Mouse (Mus musculus): Measurements from ENCODE around the gene Scyl2.
A peak's percentile ranks its signal among the peaks of the same experiment; 100 is the strongest.
"Not testable (repeated sequence)": the region's sequence is repeated elsewhere in the genome, so short reads cannot be mapped to it uniquely, and the experiment has no call there.

Gene Scyl2

GRCm38 (mm10) chr10:89686139-89686808 lies at the start of gene Scyl2:
TSS of gene Scyl2 (minus strand) at chr10:89686285.
- DNase-seq (ENCODE audit: inconsistent ontology term): peak; percentile 94

GRCm38 (mm10) chr10:89732001-89732794 lies 46.1 kb upstream of the Scyl2 start, which contains the start of gene Actr6:
TSS of gene Actr6 (minus strand) at chr10:89732295.
- peak; percentile 91 for DNase-seq (ENCODE audit: inconsistent ontology term)

DNA sequence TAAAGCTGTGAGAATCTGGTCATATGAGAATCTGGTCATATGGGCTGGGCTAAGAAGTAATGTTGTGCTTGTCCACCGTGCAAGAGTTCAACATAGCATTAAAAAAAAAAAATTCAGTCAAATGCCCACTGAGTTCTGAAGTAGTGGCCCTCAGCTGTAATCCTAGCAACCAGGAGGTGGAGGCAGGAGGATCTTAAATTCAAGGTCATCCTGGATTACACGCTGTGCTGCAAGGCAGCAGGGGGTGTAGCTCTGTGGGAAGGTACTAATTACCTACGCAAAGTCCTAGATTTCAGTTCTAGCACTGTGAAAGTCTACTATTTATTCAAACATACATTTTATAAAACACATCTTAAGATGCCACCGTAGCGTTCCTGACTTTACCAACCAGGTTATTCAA lies 45.3 kb upstream of the Scyl2 start:
- no peak for DNase-seq (ENCODE audit: inconsistent ontology term)

DNA sequence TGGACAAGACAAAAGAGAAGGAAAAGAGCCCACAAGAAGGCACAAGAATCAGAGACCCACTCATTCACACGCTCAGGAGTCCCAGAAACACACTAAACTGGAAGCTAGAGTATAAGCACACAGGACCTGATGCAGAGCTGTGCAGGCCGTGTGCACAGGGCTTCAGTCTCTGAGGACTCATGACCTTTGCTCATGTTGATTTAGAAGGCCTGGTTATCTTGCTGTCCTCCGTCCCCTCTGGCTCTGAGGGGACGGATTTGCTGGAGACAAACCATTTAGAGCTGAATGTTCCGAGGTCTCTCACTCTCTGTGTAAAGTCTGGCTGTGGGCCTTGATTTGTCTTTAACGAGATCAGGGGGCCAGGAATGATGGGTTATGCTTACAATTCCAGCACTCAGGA lies 44.3 kb upstream of the Scyl2 start:
- DNase-seq (ENCODE audit: inconsistent ontology term): no peak

DNA sequence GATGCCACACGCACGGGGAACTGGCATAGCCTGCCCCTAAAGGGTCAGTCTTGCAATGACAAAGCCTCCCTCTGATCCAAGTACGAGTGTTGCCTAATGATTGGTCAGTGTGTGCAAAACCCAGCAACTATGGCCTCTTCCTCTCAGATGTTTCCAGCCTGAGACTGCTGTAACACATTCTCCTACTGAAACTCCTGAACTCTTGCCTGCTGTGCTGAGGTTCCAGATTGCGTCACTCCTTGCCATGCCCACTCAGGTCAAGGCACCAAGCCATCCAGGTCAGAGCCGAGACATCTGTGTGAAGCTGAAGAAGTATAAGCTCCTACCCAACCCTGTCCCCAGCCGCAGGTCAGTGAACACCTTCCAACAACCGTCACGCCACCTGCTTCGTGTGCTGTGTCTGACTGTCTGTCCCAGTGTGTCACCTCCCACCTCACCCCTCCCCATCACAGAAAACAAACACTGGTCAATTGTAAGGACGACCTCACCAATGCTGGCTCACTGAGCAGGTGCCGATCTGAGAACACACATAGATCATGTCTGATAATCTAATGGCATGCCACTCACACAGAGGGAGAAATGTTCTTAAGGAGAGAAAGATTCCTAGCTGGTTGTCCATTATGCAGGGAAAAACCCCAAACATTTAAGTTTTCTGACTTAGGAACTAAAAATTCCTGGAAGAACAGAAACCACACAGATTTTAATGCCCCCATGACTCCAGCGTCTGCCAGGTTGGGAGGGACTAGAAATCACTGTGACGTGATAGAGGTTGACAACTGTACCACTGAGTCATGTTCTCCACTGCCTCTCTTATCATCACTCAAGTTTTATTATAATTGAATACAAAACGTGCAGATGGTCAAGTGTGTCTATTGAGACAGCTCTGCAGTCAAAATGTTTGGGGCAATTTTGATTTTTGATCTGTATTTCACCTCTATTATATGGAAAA lies 36.4 kb upstream of the Scyl2 start:
- peak; percentile 84 for DNase-seq (ENCODE audit: inconsistent ontology term)

DNA sequence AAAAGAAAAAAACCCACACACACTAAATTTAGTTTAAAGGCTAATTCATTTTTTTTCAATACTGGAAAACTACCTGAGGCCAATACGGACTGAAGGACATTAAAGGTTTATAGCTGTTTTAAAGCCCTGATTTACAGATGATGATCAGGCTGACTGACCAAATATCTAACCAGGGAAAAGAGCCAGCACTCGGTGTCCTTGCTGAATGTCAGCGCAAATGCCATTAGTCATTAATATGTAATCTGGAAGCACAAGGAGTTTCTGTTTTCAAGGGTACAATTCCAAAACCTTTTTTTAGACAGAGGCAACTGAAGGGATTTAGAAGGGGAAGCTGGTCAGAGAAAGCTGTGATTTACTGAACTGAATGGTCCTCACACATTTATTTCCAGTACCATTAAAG lies 34.7 kb upstream of the Scyl2 start:
- no peak for DNase-seq (ENCODE audit: inconsistent ontology term)

- DNase-seq (ENCODE audit: inconsistent ontology term): no peak
Observed at GRCm38 (mm10) chr10:89720252-89720651, 34.2 kb upstream of the Scyl2 start.

- DNase-seq (ENCODE audit: inconsistent ontology term): no peak
Observed at GRCm38 (mm10) chr10:89714910-89715309, 28.8 kb upstream of the Scyl2 start.

DNA sequence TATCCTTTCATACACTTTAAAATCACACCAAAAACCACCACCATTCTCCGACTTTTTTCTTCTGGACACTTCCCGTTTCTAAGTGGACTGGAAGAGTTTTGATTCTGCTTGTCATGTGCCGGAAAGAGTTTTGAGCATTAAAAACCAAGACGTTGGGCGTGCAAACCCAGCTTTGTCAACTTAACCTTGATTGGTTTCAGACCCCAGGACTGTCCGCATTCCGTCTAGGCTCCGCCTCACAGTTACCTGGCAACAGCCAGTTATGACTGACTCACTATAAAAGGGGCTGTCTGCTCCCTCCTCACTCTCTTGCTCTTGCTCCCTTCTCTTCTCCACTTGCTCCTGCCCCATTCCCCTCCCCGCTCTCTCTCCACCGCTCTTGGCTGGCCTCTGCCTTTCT lies 22.6 kb upstream of the Scyl2 start:
- no peak for DNase-seq (ENCODE audit: inconsistent ontology term)

GRCm38 (mm10) chr10:89707397-89707796 lies 21.3 kb upstream of the Scyl2 start:
- DNase-seq (ENCODE audit: inconsistent ontology term): no peak

DNA sequence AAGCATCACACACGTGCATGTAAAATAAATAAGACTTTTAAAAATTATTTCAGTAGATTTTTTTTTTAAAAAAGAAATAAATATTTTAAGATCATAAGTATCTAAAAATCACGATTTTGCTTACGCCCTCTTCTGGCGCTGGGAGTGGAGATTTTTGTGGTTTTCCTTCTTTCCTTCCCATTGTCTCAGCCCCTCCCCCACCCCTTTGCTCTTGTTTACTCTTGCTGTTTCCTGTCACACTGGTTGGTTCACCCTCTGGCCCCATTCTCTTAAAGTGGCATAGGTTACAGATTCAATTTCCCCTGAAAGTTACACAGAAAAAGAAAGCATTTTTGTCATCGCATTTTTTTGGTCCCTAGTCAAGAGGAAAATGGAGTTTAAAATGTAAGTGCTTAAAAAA lies 17.0 kb upstream of the Scyl2 start:
- DNase-seq (ENCODE audit: inconsistent ontology term): peak; percentile 29

GRCm38 (mm10) chr10:89697956-89698355 lies 11.9 kb upstream of the Scyl2 start:
- DNase-seq (ENCODE audit: inconsistent ontology term): no peak

- not testable (repeated sequence) for DNase-seq (ENCODE audit: inconsistent ontology term)
Observed at GRCm38 (mm10) chr10:89696270-89696669, 10.2 kb upstream of the Scyl2 start.

DNA sequence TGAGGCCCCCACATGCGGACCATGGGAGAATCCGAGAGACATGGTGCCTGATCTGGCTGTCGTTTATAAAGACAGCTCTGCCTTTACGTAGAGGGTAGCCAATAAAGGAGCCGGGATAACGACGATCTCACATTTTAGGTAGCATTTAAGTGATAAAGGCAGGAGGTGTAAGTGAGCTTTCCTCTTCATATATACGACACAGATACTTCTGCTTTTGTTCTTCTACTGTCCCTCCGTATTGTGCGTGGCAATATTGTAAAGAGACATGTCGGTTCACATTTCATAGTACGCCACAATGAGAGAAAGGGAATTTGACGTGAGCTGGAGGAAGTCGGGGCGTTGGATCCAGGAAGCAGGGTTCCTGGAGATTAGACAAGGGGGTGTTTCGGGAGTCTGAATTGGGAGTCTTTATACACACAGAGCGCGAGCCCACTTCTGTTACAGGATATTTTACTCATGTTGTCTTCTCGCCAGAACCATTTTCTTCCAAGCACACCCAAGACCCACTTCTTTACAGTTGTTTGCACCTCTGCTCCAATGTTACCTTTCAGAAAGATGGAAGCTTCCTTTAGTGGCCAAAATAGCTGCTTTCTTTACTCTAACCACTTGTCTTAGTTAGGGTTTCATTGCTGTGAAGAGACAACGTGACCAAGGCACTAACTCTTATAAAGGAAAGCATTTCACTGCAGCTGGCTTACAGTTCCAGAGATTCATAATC lies 9.3 kb upstream of the Scyl2 start:
- DNase-seq (ENCODE audit: inconsistent ontology term): no peak

DNA sequence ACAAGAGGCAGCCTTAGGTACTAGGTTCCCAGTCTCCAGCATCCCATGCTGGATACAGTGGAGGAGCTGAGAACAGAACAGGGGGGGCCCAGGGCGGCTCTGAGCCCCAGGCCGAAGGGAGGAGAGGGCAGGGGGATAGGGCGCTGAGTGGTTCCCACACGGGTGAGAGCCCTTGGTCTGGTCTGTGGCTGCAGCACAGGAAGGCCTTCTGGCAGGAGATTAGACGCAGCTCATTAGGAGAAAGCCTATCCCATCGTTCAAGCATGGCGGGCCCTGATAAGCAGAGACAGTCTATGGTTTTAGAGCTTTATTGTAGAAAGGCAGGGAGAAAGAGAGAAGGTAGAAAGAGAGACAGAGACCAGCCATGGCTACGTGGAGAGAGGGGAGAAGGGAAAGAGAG lies 3.9 kb upstream of the Scyl2 start:
- DNase-seq (ENCODE audit: inconsistent ontology term): no peak

DNA sequence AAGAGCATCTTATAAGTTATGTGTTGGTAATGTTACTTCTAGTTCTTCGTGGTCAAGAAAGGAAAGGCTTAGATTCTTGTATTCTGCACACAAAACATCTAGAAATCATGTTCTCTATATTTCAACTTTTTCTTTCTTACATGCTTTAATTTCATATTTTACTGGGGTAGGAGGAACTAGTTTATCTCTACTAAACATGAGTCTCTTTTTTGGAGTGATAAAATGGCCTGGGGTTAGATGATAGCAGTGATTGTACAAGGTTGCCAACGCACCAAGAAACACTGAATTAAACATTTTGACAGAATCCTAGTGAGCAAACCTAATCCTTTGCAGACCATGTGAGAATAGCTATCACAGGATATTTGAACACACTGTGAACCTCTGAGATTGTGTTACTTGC lies 1.4 kb upstream of the Scyl2 start:
- no peak for DNase-seq (ENCODE audit: inconsistent ontology term)

- DNase-seq (ENCODE audit: inconsistent ontology term): no peak
Observed at GRCm38 (mm10) chr10:89685391-89686138, 520 bp downstream of the Scyl2 start.

DNA sequence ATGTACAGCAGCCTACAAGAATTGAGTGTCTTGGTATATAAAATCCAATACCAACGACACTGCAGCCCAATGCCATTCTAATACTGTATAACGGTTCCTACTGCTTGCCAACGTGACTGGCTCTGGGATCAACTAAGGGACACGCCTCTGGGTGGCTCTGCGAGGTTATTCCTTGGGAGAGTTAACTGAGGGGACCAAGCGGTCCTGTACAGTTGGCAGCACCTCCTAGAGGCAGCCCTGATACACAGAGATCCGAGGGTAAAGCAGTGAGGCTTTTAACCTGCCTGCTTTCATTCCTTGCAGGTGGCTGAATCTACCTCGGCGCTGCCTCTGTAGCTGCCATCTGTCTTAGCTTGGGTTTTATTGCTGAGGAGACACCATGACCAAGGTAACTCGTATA lies 3.1 kb downstream of the Scyl2 start:
- DNase-seq (ENCODE audit: inconsistent ontology term): no peak

DNA sequence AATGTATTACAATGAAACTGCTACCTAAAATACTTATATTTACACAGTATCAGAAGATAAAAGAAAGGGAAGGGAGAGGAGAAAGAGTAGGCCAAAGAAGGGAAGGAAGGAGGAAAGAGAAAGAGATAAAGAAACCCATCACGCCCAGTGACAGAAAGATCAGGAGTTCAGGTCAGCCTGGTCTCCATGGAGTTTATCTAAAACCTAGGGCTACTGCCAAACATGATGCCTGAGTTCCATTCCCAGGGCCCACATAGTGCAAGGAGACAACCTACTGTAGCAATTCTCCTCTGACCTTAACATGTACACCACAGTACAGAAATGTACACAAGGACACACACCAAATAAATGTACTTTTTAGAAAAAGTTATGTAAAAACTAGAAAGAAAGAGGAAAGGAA lies 3.9 kb downstream of the Scyl2 start:
- no peak for DNase-seq (ENCODE audit: inconsistent ontology term)

GRCm38 (mm10) chr10:89681706-89682105 lies 4.4 kb downstream of the Scyl2 start:
- no peak for DNase-seq (ENCODE audit: inconsistent ontology term)

DNA sequence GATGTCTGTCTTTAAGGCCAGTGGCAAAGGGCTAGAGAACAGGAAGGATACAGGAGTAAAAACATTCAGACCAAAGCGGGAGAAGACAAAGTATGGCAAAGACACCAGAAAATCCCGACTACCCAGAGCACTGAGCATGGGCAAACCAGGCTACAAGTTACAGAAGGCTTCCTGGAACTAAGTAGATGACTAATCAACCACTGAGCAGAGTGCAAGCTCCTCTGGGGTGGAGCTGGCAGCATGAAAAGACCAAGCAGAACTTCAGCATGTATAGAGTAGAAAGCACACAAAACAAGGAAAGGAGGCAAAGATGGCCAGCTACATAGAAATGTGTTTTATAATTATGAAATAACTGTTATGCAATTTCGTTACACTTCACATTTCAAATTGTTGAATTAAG lies 5.6 kb downstream of the Scyl2 start:
- no peak for DNase-seq (ENCODE audit: inconsistent ontology term)
